Mouse (Mus musculus) embryonic stem cell, embryonic (primary cell): ENCODE measurements at regions not wholly inside any gene's neighbourhood (a gene's known extent, or its start where the extent isn't known, plus 50 kb on each side); places are given as distances from the start of the nearest gene placed in this dataset.

Experiments used
- CTCF ChIA-PET, 4 experiments: fragments of 300-600 bp in 2 of 4; fragments of 350-600 bp in 2 of 4; sonication (Branson Sonifier 250); formaldehyde crosslinking; loops; one replicate each; lab custom pipeline; 2022; ENCODE audit warnings: inconsistent platforms in 2 of 4; lab: Charles Lee
- POLR2A ChIA-PET, 4 experiments: fragments of 300-600 bp in 2 of 4; fragments of 350-600 bp in 2 of 4; sonication (Branson Sonifier 250); formaldehyde crosslinking; loops; one replicate each; lab custom pipeline; 2022; ENCODE audit warnings: antibody characterized with exemption in 4 of 4, inconsistent platforms in 1 of 4; lab: Charles Lee

- POLR2A ChIA-PET: no interaction called here
- CTCF ChIA-PET: no interaction called here
These were observed 184.0 kb upstream of the Cited2 start for GRCm38 (mm10) chr10:17538944-17539533.

- POLR2A ChIA-PET: interaction anchor here in 2 of 4 experiments (0.7 kb wide), 2 partner anchors 22 to 716 kb away, joined by 3 to 10 read pairs; no protein-coding TSS in a partner anchor
These were observed 182.3 kb upstream of the Cited2 start for GRCm38 (mm10) chr10:17540404-17541375.

GRCm38 (mm10) chr10:17542104-17542846 is 180.7 kb upstream of the Cited2 start:
- CTCF ChIA-PET: no interaction called here

More at GRCm38 (mm10) chr10:17540404-17541375, 182.3 kb upstream of the Cited2 start:
- CTCF ChIA-PET: no interaction called here

GRCm38 (mm10) chr10:17542847-17543421 is 180.1 kb upstream of the Cited2 start:
- CTCF ChIA-PET: no interaction called here

More at GRCm38 (mm10) chr10:17542104-17542846, 180.7 kb upstream of the Cited2 start:
- POLR2A ChIA-PET: no interaction called here

GRCm38 (mm10) chr10:17545291-17545690 is 177.7 kb upstream of the Cited2 start:
- ChIA-PET POLR2A (interaction anchor here in 2 of 4 experiments (0.9 kb wide), 2 partner anchors 110 to 178 kb away, joined by 3 to 4 read pairs; partner anchors contain the start of gene Cited2 (in 1 of the 2)), CTCF (no interaction called here)

More at GRCm38 (mm10) chr10:17542847-17543421, 180.1 kb upstream of the Cited2 start:
- POLR2A ChIA-PET: no interaction called here

DNA sequence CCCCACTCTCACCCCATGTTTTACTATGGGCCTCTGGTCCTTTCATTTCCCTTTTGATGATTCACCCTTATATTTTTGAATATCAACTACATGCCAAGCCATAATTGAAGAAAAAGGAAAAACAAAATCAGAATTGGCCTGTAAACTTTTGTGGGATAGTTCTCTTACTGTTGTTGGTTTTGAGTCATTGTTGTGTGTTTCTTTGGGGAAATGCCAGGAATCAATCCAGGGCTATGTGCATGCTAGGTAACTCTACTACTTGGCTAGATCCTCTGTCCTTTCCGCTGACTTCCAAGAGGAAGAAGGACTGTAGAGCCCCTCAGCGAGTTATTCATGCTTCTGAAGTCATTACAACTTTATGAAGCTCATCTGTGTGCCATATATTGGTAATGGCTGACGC is 175.0 kb upstream of the Cited2 start:
- ChIA-PET CTCF (no interaction called here), POLR2A (no interaction called here)

GRCm38 (mm10) chr10:17548629-17549580 is 174.1 kb upstream of the Cited2 start:
- ChIA-PET CTCF (no interaction called here), POLR2A (interaction anchor here in 1 of 4 experiments (1.2 kb wide), 1 partner anchor 50 kb away, joined by 3 read pairs; no protein-coding TSS in a partner anchor)

DNA sequence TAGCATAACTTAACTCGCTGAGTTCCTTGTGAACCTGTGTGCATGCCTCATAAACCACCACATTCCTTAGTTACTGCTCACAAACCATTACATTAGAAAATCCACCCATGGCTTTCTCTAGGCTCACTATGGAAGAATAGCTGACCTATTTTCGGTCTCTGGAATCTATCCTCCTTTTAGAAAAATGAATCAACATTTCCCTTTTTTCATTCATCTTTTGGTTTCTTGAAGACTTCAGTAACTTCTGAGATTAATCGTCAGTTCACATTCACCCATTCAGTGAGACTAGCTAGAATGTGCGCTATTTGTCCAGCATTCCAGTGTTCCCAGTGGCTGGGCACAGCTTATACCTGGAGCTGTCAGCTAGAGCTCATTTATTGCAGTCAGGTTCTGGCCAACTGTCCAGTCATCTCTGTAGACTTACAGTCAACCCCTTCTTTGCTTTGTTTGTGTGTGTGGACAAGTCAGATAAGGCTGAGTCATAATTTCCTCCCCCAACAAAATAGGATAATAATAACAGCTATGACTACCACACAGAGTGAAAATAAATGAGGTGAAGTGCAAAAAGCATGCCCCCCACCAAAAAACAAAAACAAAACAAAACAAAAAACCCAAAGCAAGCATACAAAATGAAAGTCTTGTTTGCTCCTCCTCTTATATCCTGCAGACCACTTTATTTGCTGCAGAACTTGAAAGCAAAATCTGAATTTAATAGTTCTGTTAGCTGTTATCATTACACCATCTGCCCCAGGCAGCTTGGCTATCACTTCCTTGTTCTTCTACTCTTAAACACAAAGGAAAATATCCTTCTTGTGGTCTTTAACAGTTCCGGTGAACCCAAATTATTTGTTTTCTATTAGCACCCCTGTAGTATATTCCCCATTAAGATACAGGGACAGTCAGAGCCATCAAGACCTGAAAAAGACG is 173.0 kb upstream of the Cited2 start:
- ChIA-PET CTCF (no interaction called here), POLR2A (interaction anchor here in 1 of 4 experiments (1.2 kb wide), 1 partner anchor 49 kb away, joined by 3 read pairs; no protein-coding TSS in a partner anchor)

- POLR2A ChIA-PET: interaction anchor here in 2 of 4 experiments (0.5 to 1.2 kb wide), 2 partner anchors 48 to 812 kb away, joined by 3 read pairs; no protein-coding TSS in a partner anchor
- CTCF ChIA-PET: no interaction called here
These were observed 172.4 kb upstream of the Cited2 start for GRCm38 (mm10) chr10:17550638-17551013.

DNA sequence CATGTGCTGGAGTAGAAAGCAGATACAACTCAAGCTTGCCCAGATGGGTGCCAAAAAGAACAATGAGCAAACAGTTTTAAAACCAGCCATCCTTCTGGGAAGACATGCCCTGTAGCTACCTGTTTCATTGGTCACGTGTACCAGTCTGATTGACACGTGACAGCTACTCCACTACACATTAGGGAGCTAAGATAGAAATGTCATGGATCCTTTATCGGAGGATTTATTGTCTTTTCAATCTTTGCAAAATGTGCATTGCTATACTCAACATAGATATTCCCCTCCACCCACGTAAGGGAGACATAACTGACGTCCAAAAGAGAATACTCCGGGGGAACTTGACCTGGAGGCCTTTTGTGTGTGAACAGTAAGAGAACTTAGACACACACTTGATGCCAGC is 171.1 kb upstream of the Cited2 start:
- ChIA-PET CTCF (no interaction called here), POLR2A (no interaction called here)

- ChIA-PET POLR2A (no interaction called here), CTCF (no interaction called here)
These were observed 170.7 kb upstream of the Cited2 start for GRCm38 (mm10) chr10:17552277-17552676.

DNA sequence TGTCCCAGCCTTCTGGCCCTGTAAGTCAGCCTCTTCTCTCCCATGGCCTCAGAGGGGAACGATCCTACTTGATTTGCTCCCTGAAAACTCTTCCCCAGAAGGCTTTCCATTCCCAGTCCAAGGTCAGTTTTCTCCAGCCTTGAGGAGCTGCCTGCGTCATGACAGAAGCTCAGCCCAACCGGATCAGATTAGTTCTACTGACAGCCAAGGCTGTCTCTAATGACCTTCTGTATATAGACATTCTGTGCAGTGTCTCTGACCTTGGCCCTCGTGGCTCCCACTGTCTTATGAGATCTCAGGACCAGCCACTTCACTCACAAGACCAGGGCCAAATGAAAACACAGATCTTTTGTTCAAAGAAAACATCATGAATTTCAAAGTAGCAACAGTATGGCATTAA is 166.6 kb upstream of the Cited2 start:
- POLR2A ChIA-PET: interaction anchor here in 2 of 4 experiments (0.5 to 1.0 kb wide), 2 partner anchors 167 to 171 kb away, joined by 3 to 11 read pairs; partner anchors contain the start of gene Cited2 (in 1 of the 2)

GRCm38 (mm10) chr10:17559370-17559955 is 163.6 kb upstream of the Cited2 start:
- ChIA-PET CTCF (no interaction called here), POLR2A (interaction anchor here in 2 of 4 experiments (0.5 to 1.5 kb wide), 4 partner anchors 18 to 167 kb away, joined by 3 read pairs; partner anchors contain the start of gene Cited2 (in 1 of the 2))

More for the DNA sequence above, 166.6 kb upstream of the Cited2 start:
- CTCF ChIA-PET: no interaction called here

DNA sequence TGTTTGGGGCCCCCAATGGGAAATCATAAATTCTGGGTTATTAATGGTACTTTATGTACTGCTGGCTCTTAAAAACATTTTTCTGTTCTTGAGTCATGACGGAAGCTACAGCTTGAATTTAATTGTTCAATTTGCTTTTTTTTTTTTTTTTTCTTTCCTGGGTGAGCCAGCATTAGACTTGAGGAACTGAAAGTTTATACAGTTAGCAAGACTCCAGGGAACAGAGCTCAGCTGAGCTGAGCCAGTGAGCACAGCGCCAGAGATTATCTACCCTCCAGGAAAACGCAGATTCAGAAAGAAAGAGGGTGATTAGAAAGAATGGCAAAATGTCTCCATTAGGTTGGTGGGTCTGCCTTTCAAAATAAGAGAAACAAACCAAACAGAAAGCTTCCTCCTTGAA is 163.0 kb upstream of the Cited2 start:
- POLR2A ChIA-PET: interaction anchor here in 2 of 4 experiments (0.6 to 1.5 kb wide), 3 partner anchors 18 to 25 kb away, joined by 3 to 5 read pairs (median 3); no protein-coding TSS in a partner anchor
- CTCF ChIA-PET: no interaction called here

DNA sequence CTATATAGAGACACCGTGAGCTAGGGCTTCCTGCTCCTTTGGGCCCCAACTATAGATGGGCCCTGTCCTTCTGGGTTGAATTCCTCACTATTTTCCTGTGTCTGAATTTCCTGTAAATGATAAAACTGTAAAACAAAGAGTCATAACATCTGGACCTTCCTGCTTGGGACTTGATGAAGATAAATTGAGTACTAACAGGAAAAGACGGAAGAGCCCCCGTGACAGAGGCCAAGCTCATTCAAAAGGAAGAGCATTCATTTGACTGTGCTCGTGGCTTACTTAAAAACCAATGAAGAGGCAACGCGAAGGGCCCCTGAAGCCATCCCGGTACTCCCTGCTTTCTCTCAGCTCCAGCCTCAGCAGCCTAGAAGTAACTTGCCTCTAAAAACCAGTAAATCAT is 161.6 kb upstream of the Cited2 start:
- ChIA-PET POLR2A (no interaction called here), CTCF (no interaction called here)

DNA sequence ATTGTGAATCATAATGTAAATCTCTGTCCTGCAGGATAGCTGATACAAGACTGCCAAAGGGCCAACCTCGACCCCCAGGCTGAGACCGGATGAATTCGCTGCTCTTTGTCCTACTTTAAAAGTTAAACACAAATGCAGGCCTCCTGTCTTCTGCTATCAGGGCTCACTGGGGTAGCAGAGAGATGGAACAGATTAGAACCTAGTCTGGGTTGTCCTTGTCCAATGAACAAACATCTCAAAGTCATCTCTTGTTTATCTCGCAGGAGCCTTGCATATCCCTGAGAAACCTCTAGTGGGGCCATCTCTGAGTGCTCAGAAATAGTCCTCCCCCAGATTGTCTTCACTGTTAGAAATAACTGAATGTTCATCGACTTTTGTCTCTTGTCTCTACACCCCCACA is 161.0 kb upstream of the Cited2 start:
- POLR2A ChIA-PET: no interaction called here
- CTCF ChIA-PET: no interaction called here
